Mouse (Mus musculus): ENCODE measurements around the gene Plcd3. TPM values are rescaled to one million over a fixed set of nuclear protein-coding genes. Genes with fewer than 3 reads are reported as not detected.

The Plcd3 gene
- total RNA-seq, 2 experiments from 2014 or later, result 16.1 to 19.3 TPM

GRCm38 (mm10) chr11:103073671-103074070 lies 27.8 kb downstream of the Plcd3 start:
- intact Hi-C loops (cut with DNase I), result no loop called here
- no peak for DNase-seq (ENCODE audit: low spot score in 2 of 2)

GRCm38 (mm10) chr11:103070322-103070880 lies 31.1 kb downstream of the Plcd3 start:
- intact Hi-C loops (cut with DNase I), result no loop called here
- no peak for DNase-seq (ENCODE audit: low spot score in 2 of 2)

GRCm38 (mm10) chr11:103069731-103070130 lies 31.7 kb downstream of the Plcd3 start:
- no peak for DNase-seq (ENCODE audit: low spot score in 2 of 2)
- intact Hi-C loops (cut with DNase I), result no loop called here

GRCm38 (mm10) chr11:103068884-103069283 lies 32.6 kb downstream of the Plcd3 start:
- intact Hi-C loops (cut with DNase I), result no loop called here
- no peak for DNase-seq (ENCODE audit: low spot score in 2 of 2)

GRCm38 (mm10) chr11:103068272-103068671 lies 33.2 kb downstream of the Plcd3 start:
- intact Hi-C loops (cut with DNase I), result no loop called here
- DNase-seq (ENCODE audit: low spot score in 2 of 2), result no peak

GRCm38 (mm10) chr11:103067457-103068001 lies 33.9 kb downstream of the Plcd3 start:
- intact Hi-C loops (cut with DNase I), result no loop called here
- DNase-seq (ENCODE audit: low spot score in 2 of 2), result no peak

- no peak for DNase-seq (ENCODE audit: low spot score in 2 of 2)
- intact Hi-C loops (cut with DNase I), result no loop called here
Observed at GRCm38 (mm10) chr11:103067051-103067361, 34.5 kb downstream of the Plcd3 start.

- intact Hi-C loops (cut with DNase I), result no loop called here
- no peak for DNase-seq (ENCODE audit: low spot score in 2 of 2)
Observed at GRCm38 (mm10) chr11:103066191-103067050, 35.0 kb downstream of the Plcd3 start.

- intact Hi-C loops (cut with DNase I), result loop anchor here (10.0 kb wide), 1 partner anchor 54 kb away; no protein-coding TSS in a partner anchor
- DNase-seq (ENCODE audit: low spot score in 2 of 2), result no peak
Observed at GRCm38 (mm10) chr11:103058499-103059085, 42.9 kb downstream of the Plcd3 start.

GRCm38 (mm10) chr11:103056636-103057035 lies 44.8 kb downstream of the Plcd3 start:
- DNase-seq (ENCODE audit: low spot score in 2 of 2), result no peak
- intact Hi-C loops (cut with DNase I), result loop anchor here (10.0 kb wide), 1 partner anchor 52 kb away; no protein-coding TSS in a partner anchor

- DNase-seq (ENCODE audit: low spot score in 2 of 2), result peak; percentile 56 to 75
- intact Hi-C loops (cut with DNase I), result loop anchor here (2.0 to 10.0 kb wide), 2 partner anchors 50 to 154 kb away; partner anchors contain the start of gene Gfap
Observed at GRCm38 (mm10) chr11:103054798-103055197, 46.7 kb downstream of the Plcd3 start.

- intact Hi-C loops (cut with DNase I), result loop anchor here (2.0 to 10.0 kb wide), 2 partner anchors 49 to 153 kb away; partner anchors contain the start of gene Gfap
Observed at GRCm38 (mm10) chr11:103053191-103054076, 48.0 kb downstream of the Plcd3 start.

GRCm38 (mm10) chr11:103052078-103052477 lies 49.4 kb downstream of the Plcd3 start:
- DNase-seq (ENCODE audit: low spot score in 2 of 2), result no peak
- intact Hi-C loops (cut with DNase I), result loop anchor here (10.0 kb wide), 1 partner anchor 47 kb away; no protein-coding TSS in a partner anchor

More at GRCm38 (mm10) chr11:103053191-103054076, 48.0 kb downstream of the Plcd3 start:
- no peak for DNase-seq (ENCODE audit: low spot score in 2 of 2)

GRCm38 (mm10) chr11:103051249-103051691 lies 50.2 kb downstream of the Plcd3 start:
- peak in 1 of 2 experiments; percentile 54 for DNase-seq (ENCODE audit: low spot score in 2 of 2)
- intact Hi-C loops (cut with DNase I), result loop anchor here (10.0 kb wide), 1 partner anchor 46 kb away; no protein-coding TSS in a partner anchor

- DNase-seq (ENCODE audit: low spot score in 2 of 2), result no peak
- intact Hi-C loops (cut with DNase I), result loop anchor here (10.0 kb wide), 1 partner anchor 45 kb away; no protein-coding TSS in a partner anchor
Observed at GRCm38 (mm10) chr11:103050153-103050552, 51.3 kb downstream of the Plcd3 start.

- intact Hi-C loops (cut with DNase I), result loop anchor here (10.0 kb wide), 1 partner anchor 45 kb away; no protein-coding TSS in a partner anchor
- no peak for DNase-seq (ENCODE audit: low spot score in 2 of 2)
Observed at GRCm38 (mm10) chr11:103049611-103050010, 51.8 kb downstream of the Plcd3 start.

- intact Hi-C loops (cut with DNase I), result no loop called here
- no peak for DNase-seq (ENCODE audit: low spot score in 2 of 2)
Observed at GRCm38 (mm10) chr11:103046286-103046685, 55.2 kb downstream of the Plcd3 start.

- DNase-seq (ENCODE audit: low spot score in 2 of 2), result no peak
- intact Hi-C loops (cut with DNase I), result no loop called here
Observed at GRCm38 (mm10) chr11:103043982-103044381, 57.5 kb downstream of the Plcd3 start.

GRCm38 (mm10) chr11:103042828-103043227 lies 58.6 kb downstream of the Plcd3 start:
- DNase-seq (ENCODE audit: low spot score in 2 of 2), result no peak
- intact Hi-C loops (cut with DNase I), result no loop called here
